16 mouse cellular contexts compared by ENCODE assay signal in the genomic region with DNA sequence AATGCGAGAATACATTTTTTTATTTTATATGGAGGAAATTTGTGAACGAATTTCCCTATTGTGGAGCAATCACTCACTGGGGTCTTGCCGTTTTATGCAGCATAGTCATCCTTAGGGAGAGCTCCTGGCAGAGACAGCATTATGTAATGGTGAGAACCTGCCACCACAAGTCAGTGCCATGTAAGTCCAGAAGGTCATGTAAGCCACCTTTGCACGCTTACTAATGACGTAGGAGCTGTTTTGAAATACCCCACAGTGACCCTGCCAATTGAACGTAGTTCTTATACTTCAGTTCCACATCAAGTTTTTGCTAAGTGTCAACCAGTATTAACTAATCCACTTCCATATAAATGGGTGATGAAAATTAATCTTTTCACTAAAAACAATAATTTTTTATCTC.
"Had no signal": no experiment of that assay in that cellular context is flagged by ENCODE, and none has a peak within 500 bp of the region (broad histone marks: within the 10 kb centered on the region; RNA-seq: fewer than 3 reads in every experiment).

No protein-coding gene starts in this region.

- H3K36me3 ChIP-seq: intestine, embryonic 15.5 days; kidney, embryonic 15.5 days; limb, embryonic 12.5 days; limb, embryonic 15.5 days; liver, embryonic 15.5 days; lung, embryonic 15.5 days; stomach, embryonic 15.5 days had no signal

- H3K27ac ChIP-seq: intestine, embryonic 15.5 days; kidney, embryonic 15.5 days; limb, embryonic 12.5 days; limb, embryonic 15.5 days; liver, embryonic 15.5 days; lung, embryonic 15.5 days; stomach, embryonic 15.5 days had no signal

- H3K4me1 ChIP-seq: intestine, embryonic 15.5 days; liver, embryonic 15.5 days; lung, embryonic 15.5 days had no signal

- H3K27me3 ChIP-seq: intestine, embryonic 15.5 days; kidney, embryonic 15.5 days; limb, embryonic 12.5 days; limb, embryonic 15.5 days; liver, embryonic 15.5 days; lung, embryonic 15.5 days; stomach, embryonic 15.5 days had no signal

- H3K4me2 ChIP-seq: intestine, embryonic 15.5 days; kidney, embryonic 15.5 days; limb, embryonic 12.5 days; limb, embryonic 15.5 days; liver, embryonic 15.5 days; lung, embryonic 15.5 days; midbrain, embryonic 11.5 days; stomach, embryonic 15.5 days had no signal

- H3K9ac ChIP-seq: intestine, embryonic 15.5 days; kidney, embryonic 15.5 days; limb, embryonic 12.5 days; limb, embryonic 15.5 days; liver, embryonic 15.5 days; lung, embryonic 15.5 days; stomach, embryonic 15.5 days had no signal

- ATAC-seq: intestine, embryonic 15.5 days had no signal

- DNase-seq: kidney, adult 18-20 months; kidney, postnatal 14 days; kidney, postnatal 4 days; left cerebral cortex, postnatal 4 days; lung, postnatal 10 days; lung, postnatal 36 days; midbrain, embryonic 14.5 days; thymus, postnatal 36 days had no signal

- H3K4me3 ChIP-seq: intestine, embryonic 15.5 days; kidney, embryonic 15.5 days; limb, embryonic 12.5 days; limb, embryonic 15.5 days; liver, embryonic 15.5 days; lung, embryonic 15.5 days; stomach, embryonic 15.5 days had no signal

- H3K9me3 ChIP-seq: intestine, embryonic 15.5 days; kidney, embryonic 15.5 days; limb, embryonic 15.5 days; liver, embryonic 15.5 days; lung, embryonic 15.5 days; stomach, embryonic 15.5 days had no signal
